Mouse (Mus musculus): ENCODE results near the gene Hlcs. TPM values are rescaled to one million over a fixed set of nuclear protein-coding genes. Genes with fewer than 3 reads are reported as not detected.
A peak's percentile ranks its signal among the peaks of the same experiment; 100 is the strongest.

The Hlcs gene
- polyA plus RNA-seq, 1 experiment: 7.5 TPM

DNA sequence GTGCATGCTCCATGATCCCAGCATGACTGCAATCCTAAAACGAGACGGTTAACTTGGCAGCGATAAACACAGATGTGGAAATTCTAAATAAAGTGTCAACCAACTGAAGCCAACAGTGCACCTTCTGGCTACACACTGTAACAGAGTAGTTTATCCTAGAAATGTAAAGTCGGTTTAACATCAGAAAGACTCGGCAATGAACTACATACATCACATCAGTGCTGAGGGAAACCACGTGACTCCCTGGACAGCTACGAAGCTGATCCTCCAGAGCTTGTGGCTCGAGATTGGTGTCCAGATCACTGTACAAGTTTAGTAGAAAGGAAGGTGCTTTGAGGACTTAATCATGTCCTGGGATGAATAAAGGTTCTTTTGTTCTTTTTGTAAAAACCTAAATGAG lies 155.6 kb downstream of the Hlcs start:
- H3K4me1 ChIP-seq (ENCODE audit: control insufficient read depth, insufficient read depth, low read length): no peaks in the 10 kb centered on the region
- WGBS: 82% methylated on average over 8 of the region's 8 CpGs
- TF ChIP-seq CTCF (IDR thresholded peaks at IDR 0.05; ENCODE audit: control insufficient read depth, insufficient read depth, low read length) (no peak), POLR2A (IDR thresholded peaks at IDR 0.05; ENCODE audit: borderline replicate concordance, control insufficient read depth, low read depth, low read length) (no peak)

GRCm38 (mm10) chr16:94155041-94155653 lies 158.2 kb downstream of the Hlcs start:
- TF ChIP-seq CTCF (IDR thresholded peaks at IDR 0.05; ENCODE audit: control insufficient read depth, insufficient read depth, low read length) (no peak), POLR2A (IDR thresholded peaks at IDR 0.05; ENCODE audit: borderline replicate concordance, control insufficient read depth, low read depth, low read length) (no peak)
- Histone ChIP-seq H3K4me1 (ENCODE audit: control insufficient read depth, insufficient read depth, low read length) (peaks cover 2% of the 10 kb centered on the region; the same call in 1 of the 2 replicates), H3K4me3 (replicated peaks; ENCODE audit: control insufficient read depth, low read depth, low read length) (no peak overlapping the region), H3K27ac (ENCODE audit: control insufficient read depth, insufficient read depth, low read depth, low read length, poor library complexity) (no peak overlapping the region)
- 75% methylated on average over 14 of the region's 14 CpGs for WGBS

More for the DNA sequence above, 155.6 kb downstream of the Hlcs start:
- no peak overlapping the region for H3K4me3 ChIP-seq (replicated peaks; ENCODE audit: control insufficient read depth, low read depth, low read length)
- H3K27ac ChIP-seq (ENCODE audit: control insufficient read depth, insufficient read depth, low read depth, low read length, poor library complexity): no peak overlapping the region

GRCm38 (mm10) chr16:94150125-94151103 lies 163.0 kb downstream of the Hlcs start:
- no peak for TF ChIP-seq POLR2A (IDR thresholded peaks at IDR 0.05; ENCODE audit: borderline replicate concordance, control insufficient read depth, low read depth, low read length)
- TF ChIP-seq CTCF (IDR thresholded peaks at IDR 0.05; ENCODE audit: control insufficient read depth, insufficient read depth, low read length): no peak
- WGBS: 60% methylated on average over 15 of the region's 15 CpGs
- Histone ChIP-seq H3K4me1 (ENCODE audit: control insufficient read depth, insufficient read depth, low read length) (peaks cover 8% of the 10 kb centered on the region), H3K4me3 (replicated peaks; ENCODE audit: control insufficient read depth, low read depth, low read length) (no peak overlapping the region), H3K27ac (ENCODE audit: control insufficient read depth, insufficient read depth, low read depth, low read length, poor library complexity) (peak overlapping the region; percentile 47)

- TF ChIP-seq CTCF (IDR thresholded peaks at IDR 0.05; ENCODE audit: control insufficient read depth, insufficient read depth, low read length): no peak
- TF ChIP-seq POLR2A (IDR thresholded peaks at IDR 0.05; ENCODE audit: borderline replicate concordance, control insufficient read depth, low read depth, low read length): no peak
- Histone ChIP-seq H3K4me1 (ENCODE audit: control insufficient read depth, insufficient read depth, low read length) (peaks cover 8% of the 10 kb centered on the region), H3K4me3 (replicated peaks; ENCODE audit: control insufficient read depth, low read depth, low read length) (no peak overlapping the region), H3K27ac (ENCODE audit: control insufficient read depth, insufficient read depth, low read depth, low read length, poor library complexity) (no peak overlapping the region)
- WGBS: 9% methylated on average over 11 of the region's 11 CpGs
These were observed 165.2 kb downstream of the Hlcs start for GRCm38 (mm10) chr16:94148139-94148538.

GRCm38 (mm10) chr16:94143325-94143724 lies 170.0 kb downstream of the Hlcs start:
- H3K27ac ChIP-seq (ENCODE audit: control insufficient read depth, insufficient read depth, low read depth, low read length, poor library complexity): no peak overlapping the region
- H3K4me1 ChIP-seq (ENCODE audit: control insufficient read depth, insufficient read depth, low read length): peaks cover 2% of the 10 kb centered on the region
- H3K4me3 ChIP-seq (replicated peaks; ENCODE audit: control insufficient read depth, low read depth, low read length): no peak overlapping the region
- TF ChIP-seq CTCF (IDR thresholded peaks at IDR 0.05; ENCODE audit: control insufficient read depth, insufficient read depth, low read length): no peak
- no peak for TF ChIP-seq POLR2A (IDR thresholded peaks at IDR 0.05; ENCODE audit: borderline replicate concordance, control insufficient read depth, low read depth, low read length)
- 24% methylated on average over 10 of the region's 10 CpGs for WGBS

DNA sequence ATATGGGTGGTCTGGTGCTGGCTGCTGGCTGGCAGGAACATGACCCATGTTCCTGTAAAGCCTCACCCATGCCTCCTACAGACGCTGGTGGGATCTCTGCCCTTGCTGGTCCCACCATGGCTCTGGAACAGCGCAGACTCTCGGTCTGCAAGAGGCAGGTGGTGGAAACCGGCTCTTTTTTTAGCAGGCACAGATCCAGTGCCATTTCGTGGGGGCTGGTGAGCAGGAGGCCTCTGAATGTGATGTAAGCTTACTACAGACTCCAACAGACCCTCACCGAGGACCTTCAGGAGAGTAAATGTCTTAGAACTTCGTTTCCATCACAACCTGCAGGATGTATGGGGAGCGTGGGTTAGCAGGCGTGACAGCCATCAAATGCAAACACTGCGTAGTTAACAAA lies 172.6 kb downstream of the Hlcs start:
- H3K27ac ChIP-seq (ENCODE audit: control insufficient read depth, insufficient read depth, low read depth, low read length, poor library complexity): no peak overlapping the region
- 85% methylated on average over 10 of the region's 10 CpGs for WGBS
- TF ChIP-seq POLR2A (IDR thresholded peaks at IDR 0.05; ENCODE audit: borderline replicate concordance, control insufficient read depth, low read depth, low read length): no peak
- TF ChIP-seq CTCF (IDR thresholded peaks at IDR 0.05; ENCODE audit: control insufficient read depth, insufficient read depth, low read length): no peak
- H3K4me3 ChIP-seq (replicated peaks; ENCODE audit: control insufficient read depth, low read depth, low read length): no peak overlapping the region
- no peaks in the 10 kb centered on the region for H3K4me1 ChIP-seq (ENCODE audit: control insufficient read depth, insufficient read depth, low read length)

DNA sequence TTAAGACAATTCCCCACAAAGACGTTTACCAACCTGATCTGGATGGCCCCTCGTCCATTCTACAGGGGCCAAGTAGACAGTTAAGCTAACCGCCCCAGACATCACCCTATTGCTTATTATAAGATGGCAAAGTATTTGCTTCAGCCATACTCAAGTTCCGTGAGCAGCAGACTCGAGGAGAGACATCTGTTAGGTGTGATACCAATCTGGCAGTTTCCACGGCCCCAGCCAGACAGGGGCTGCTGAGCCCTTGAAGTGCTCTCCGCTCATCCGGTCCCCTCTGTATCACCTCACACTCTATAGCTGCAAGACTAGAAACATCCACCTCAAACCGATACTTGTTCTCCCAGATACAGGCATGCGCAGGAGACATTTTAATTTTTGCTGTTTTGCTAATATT lies 179.2 kb downstream of the Hlcs start:
- Histone ChIP-seq H3K4me1 (ENCODE audit: control insufficient read depth, insufficient read depth, low read length) (no peaks in the 10 kb centered on the region), H3K4me3 (replicated peaks; ENCODE audit: control insufficient read depth, low read depth, low read length) (no peak overlapping the region), H3K27ac (ENCODE audit: control insufficient read depth, insufficient read depth, low read depth, low read length, poor library complexity) (no peak overlapping the region)
- 93% methylated on average over 10 of the region's 10 CpGs for WGBS
- no peak for TF ChIP-seq CTCF (IDR thresholded peaks at IDR 0.05; ENCODE audit: control insufficient read depth, insufficient read depth, low read length)
- no peak for TF ChIP-seq POLR2A (IDR thresholded peaks at IDR 0.05; ENCODE audit: borderline replicate concordance, control insufficient read depth, low read depth, low read length)

GRCm38 (mm10) chr16:94128236-94128835 lies 185.0 kb downstream of the Hlcs start:
- TF ChIP-seq POLR2A (IDR thresholded peaks at IDR 0.05; ENCODE audit: borderline replicate concordance, control insufficient read depth, low read depth, low read length): no peak
- TF ChIP-seq CTCF (IDR thresholded peaks at IDR 0.05; ENCODE audit: control insufficient read depth, insufficient read depth, low read length): no peak
- 89% methylated on average over 2 of the region's 2 CpGs for WGBS
- Histone ChIP-seq H3K4me3 (replicated peaks; ENCODE audit: control insufficient read depth, low read depth, low read length) (no peak overlapping the region), H3K27ac (ENCODE audit: control insufficient read depth, insufficient read depth, low read depth, low read length, poor library complexity) (no peak overlapping the region), H3K4me1 (ENCODE audit: control insufficient read depth, insufficient read depth, low read length) (no peaks in the 10 kb centered on the region)

All from bone marrow, adult 2 months (tissue).